Mouse (Mus musculus): Measurements from ENCODE around the gene BC049715. TPM values are rescaled to one million over a fixed set of nuclear protein-coding genes. Genes with fewer than 3 reads are reported as not detected.
A peak's percentile ranks its signal among the peaks of the same experiment; 100 is the strongest.

BC049715 gene
- polyA plus RNA-seq, 1 experiment from 2014 or later = 2.2 TPM

DNA sequence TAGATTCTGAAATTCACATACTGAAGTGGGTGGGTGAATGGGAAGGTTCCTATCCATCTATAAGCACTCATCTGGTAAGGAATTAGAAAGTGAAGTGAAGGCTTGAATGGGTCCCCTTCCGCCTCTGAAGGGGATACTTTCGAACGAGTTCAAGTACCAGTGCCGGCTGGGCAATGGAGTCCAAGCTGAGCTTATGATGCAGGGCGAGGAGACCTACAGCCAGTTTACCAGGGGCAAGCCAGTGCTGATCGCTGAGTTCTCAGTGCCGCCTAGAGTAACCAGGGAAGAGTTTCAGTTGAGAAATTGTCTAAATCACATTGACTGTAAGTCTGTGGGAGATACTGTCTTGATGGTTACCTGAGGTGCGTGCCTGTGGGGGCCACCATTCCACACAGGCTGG is 26.7 kb upstream of the BC049715 start:
- ATAC-seq (ENCODE audit: insufficient number of reproducible peaks, insufficient read depth, low FRiP score, low TSS enrichment) = no peak

DNA sequence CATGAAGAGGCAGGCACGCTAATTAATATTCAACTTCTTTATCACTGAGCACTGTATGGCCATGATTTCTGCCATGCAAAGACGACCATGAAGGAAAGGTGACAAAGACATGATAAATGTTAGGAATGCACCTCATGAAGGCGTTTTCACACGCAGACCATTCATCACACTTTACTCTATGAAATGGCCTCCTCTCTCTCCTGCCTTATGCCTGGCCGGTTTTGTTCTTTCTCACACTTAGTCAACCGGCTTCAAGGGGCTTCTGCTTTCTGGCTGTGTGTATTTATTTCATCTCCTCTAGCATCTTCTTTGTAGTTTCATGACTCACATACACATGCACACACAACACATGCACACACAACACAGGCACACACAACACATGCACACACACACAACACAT is 26.2 kb upstream of the BC049715 start:
- Histone ChIP-seq H3K9me3 (no peaks in the 10 kb centered on the region), H3K9ac (no peak overlapping the region), H3K36me3 (no peaks in the 10 kb centered on the region), H3K27ac (no peak overlapping the region), H3K4me3 (no peak overlapping the region), H3K4me2 (replicated peaks) (no peak overlapping the region), H3K27me3 (no peaks in the 10 kb centered on the region), H3K4me1 (0 out of 2 replicates have a peak, but pooled peaks cover 9% of the 10 kb centered on the region)
- 89% methylated on average over 6 of the region's 6 CpGs for WGBS
- ATAC-seq (ENCODE audit: insufficient number of reproducible peaks, insufficient read depth, low FRiP score, low TSS enrichment) = no peak

More for the DNA sequence above, 26.7 kb upstream of the BC049715 start:
- Histone ChIP-seq H3K9ac (no peak overlapping the region), H3K4me3 (no peak overlapping the region), H3K9me3 (no peaks in the 10 kb centered on the region), H3K27me3 (no peaks in the 10 kb centered on the region), H3K36me3 (no peaks in the 10 kb centered on the region), H3K27ac (no peak overlapping the region), H3K4me1 (0 out of 2 replicates have a peak, but pooled peaks cover 9% of the 10 kb centered on the region), H3K4me2 (replicated peaks) (no peak overlapping the region)
- 90% methylated on average over 8 of the region's 8 CpGs for WGBS

DNA sequence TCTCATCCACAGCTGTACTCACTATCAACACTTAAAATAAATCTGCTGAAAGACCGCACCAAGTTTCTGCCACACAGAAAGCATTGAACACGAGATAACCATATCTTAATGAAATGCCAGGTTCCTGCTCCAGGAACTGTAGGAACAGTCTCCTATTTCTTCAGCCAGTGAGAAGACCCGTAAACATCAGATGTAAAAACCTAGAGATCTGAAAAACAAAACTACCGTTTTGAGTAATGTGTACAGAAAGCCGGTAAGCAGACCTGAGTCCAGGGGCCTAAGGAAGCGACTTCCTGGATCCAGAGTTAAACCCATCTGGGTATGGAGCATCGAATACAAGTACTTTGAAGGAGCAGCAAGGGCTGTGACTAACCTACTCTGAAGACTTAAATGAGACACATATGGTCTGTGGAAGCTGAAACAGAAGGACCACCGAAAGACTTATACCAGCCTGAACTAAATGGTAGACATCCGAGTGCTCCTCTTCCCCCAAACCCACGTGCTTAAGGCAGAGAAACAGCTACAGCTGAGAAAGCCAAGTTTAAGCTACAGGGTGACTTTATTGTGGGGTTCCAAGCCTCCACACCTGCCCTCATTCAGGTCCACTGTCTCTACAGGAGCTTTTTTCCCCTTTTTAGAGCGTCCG is 24.2 kb upstream of the BC049715 start:
- H3K27me3 ChIP-seq = no peaks in the 10 kb centered on the region
- peak overlapping the region; percentile 79 for H3K4me2 ChIP-seq (replicated peaks)
- WGBS = 15% methylated on average over 12 of the region's 12 CpGs
- H3K27ac ChIP-seq = peak overlapping the region; percentile 100
- H3K4me1 ChIP-seq = 0 out of 2 replicates have a peak, but pooled peaks cover 9% of the 10 kb centered on the region
- peak overlapping the region; percentile 66 for H3K4me3 ChIP-seq
- no peaks in the 10 kb centered on the region for H3K36me3 ChIP-seq
- no peaks in the 10 kb centered on the region for H3K9me3 ChIP-seq
- ATAC-seq (ENCODE audit: insufficient number of reproducible peaks, insufficient read depth, low FRiP score, low TSS enrichment) = peak; percentile 0; the same call in 1 of the 2 replicates
- peak overlapping the region; percentile 92 for H3K9ac ChIP-seq

DNA sequence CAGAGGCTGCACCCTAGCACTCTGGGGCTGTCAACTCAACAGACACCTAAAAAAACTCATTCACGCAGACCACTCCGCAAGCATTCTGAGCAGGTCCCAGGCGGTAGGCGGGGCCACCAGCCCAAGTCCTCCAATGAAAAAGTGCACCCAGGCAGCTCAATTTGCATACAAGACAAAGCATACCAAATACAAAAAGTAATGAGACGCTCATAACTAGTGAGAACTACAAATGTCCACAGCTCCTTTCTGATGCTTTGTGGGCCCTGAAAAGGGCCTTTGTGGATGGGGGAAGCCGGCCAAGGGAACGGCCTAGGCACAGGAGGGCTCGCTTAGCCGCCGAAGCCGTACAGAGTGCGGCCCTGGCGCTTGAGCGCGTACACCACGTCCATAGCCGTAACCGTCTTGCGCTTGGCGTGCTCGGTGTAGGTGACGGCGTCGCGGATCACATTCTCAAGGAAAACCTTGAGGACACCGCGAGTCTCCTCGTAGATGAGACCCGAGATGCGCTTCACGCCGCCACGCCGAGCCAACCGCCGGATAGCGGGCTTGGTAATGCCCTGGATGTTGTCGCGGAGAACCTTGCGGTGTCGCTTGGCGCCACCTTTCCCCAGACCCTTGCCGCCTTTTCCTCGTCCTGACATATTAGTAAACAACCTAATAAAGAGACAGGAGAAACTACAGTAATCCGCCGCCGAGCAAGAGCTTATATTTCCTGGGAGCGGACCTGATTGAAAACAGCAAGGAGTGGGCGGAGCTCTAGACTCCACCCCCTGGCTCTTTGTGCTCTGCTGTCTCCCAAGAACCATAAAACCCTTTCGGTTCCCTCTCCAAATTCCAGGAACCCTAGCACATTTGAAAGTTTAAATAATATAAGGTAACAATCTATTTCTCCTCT is 23.4 kb upstream of the BC049715 start, which contains the start of gene Hist4h4:
Gene Hist4h4, minus strand, starts transcription at position 677 of the 895 bp plus-strand sequence.
- under 1% methylated on average over 50 of the region's 50 CpGs for WGBS
- H3K9me3 ChIP-seq = no peaks in the 10 kb centered on the region
- peak within 1 kb of the TSS; percentile 66 for H3K4me3 ChIP-seq
- no peaks in the 10 kb centered on the region for H3K36me3 ChIP-seq
- H3K4me1 ChIP-seq = 0 out of 2 replicates have a peak, but pooled peaks cover 13% of the 10 kb centered on the region
- no peaks in the 10 kb centered on the region for H3K27me3 ChIP-seq
- ATAC-seq (ENCODE audit: insufficient number of reproducible peaks, insufficient read depth, low FRiP score, low TSS enrichment) = peak; percentile 69
- H3K27ac ChIP-seq = peak within 1 kb of the TSS; percentile 100
- H3K4me2 ChIP-seq (replicated peaks) = peak within 1 kb of the TSS; percentile 79
- H3K9ac ChIP-seq = peak within 1 kb of the TSS; percentile 92

DNA sequence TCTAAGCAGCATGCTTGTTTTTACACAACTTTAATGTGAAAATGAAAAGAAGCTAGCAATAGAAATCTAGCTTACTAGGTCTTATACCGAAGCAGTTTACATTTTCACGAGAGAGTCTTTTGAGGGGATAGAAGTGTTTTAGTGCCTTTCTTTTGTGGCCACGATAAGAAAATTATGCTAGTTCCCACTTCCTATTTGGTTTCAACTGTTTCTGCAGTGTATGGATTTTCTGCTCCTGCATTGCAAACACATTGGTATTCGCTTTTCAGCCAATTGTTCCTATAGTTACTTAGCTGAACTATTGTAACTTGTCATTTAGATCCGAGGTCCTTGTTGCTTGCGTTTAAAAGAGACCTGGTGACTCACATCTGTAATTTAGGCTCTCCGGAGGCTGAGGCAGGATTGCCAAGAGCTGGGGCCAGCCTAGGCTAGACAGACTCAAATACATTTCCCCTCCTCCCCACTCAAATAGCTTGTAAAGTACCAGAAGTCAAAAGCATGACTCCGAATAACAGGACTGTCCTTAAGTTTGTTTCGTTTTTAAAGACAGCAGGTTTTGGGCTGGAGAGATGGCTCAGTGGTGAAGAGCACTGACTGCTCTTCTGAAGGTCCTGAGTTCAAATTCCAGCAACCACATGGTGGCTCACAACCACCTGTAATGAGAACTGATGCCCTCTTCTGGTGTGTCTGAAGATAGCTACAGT is 22.6 kb upstream of the BC049715 start:
- Histone ChIP-seq H3K27ac (peak overlapping the region; percentile 100), H3K4me1 (peaks cover 22% of the 10 kb centered on the region; the same call in 1 of the 2 replicates), H3K4me2 (replicated peaks) (peak overlapping the region; percentile 79), H3K9me3 (no peaks in the 10 kb centered on the region), H3K36me3 (no peaks in the 10 kb centered on the region), H3K4me3 (peak overlapping the region; percentile 66), H3K9ac (peak overlapping the region; percentile 28), H3K27me3 (no peaks in the 10 kb centered on the region)
- ATAC-seq (ENCODE audit: insufficient number of reproducible peaks, insufficient read depth, low FRiP score, low TSS enrichment) = no peak
- 38% methylated on average over 9 of the region's 9 CpGs for WGBS

DNA sequence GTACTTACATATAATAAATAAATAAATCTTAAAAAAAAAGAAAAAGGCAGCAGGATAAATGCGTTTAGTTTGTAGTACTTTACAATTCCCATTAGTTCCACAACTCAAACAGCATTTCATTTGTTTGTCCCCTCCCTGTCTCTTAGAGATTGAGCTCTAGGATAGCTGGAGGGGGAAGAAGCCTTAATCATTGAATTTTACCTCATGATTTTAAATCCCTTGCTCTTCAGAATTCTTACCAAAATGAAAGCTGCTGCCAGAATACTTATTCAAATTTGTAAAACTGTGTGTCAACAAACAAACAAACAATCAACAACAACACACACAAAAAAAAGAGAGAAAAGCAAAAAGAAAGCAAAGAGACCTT is 22.0 kb upstream of the BC049715 start:
- no peaks in the 10 kb centered on the region for H3K27me3 ChIP-seq
- ATAC-seq (ENCODE audit: insufficient number of reproducible peaks, insufficient read depth, low FRiP score, low TSS enrichment) = no peak
- H3K4me2 ChIP-seq (replicated peaks) = 0 out of 2 replicates have a peak overlapping the region, but pooled peaks have one; percentile 79
- WGBS = 81% methylated on average over 1 of the region's 1 CpGs
- no peaks in the 10 kb centered on the region for H3K36me3 ChIP-seq
- H3K4me1 ChIP-seq = peaks cover 22% of the 10 kb centered on the region; the same call in 1 of the 2 replicates
- no peak overlapping the region for H3K9ac ChIP-seq
- H3K4me3 ChIP-seq = no peak overlapping the region
- H3K9me3 ChIP-seq = no peaks in the 10 kb centered on the region
- H3K27ac ChIP-seq = no peak overlapping the region

DNA sequence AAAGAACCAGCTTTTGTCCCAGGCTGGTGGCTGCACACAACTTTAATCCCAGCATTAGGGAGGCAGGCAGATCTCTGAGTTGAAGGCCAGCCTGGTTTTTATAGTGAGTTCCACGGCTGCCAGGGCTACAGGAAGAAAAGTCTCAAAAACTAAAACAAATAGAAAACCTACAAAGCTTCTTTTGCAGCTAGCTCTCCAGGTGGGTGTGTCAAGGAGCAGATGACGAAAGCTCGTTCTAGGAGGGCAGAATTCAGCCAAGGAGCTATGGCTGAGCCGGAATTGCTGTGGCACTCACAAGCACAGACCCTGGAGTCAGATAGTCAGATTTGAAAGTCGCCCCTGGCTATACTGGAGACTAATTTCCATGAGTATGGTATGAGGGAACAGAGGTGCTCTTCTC is 20.6 kb upstream of the BC049715 start:
- H3K27ac ChIP-seq = peak overlapping the region; percentile 84; the same call in 1 of the 2 replicates
- 0 out of 2 replicates have a peak, but pooled peaks cover 6% of the 10 kb centered on the region for H3K36me3 ChIP-seq
- no peaks in the 10 kb centered on the region for H3K9me3 ChIP-seq
- WGBS = 62% methylated on average over 5 of the region's 5 CpGs
- no peak for ATAC-seq (ENCODE audit: insufficient number of reproducible peaks, insufficient read depth, low FRiP score, low TSS enrichment)
- no peak overlapping the region for H3K9ac ChIP-seq
- H3K27me3 ChIP-seq = no peaks in the 10 kb centered on the region
- H3K4me2 ChIP-seq (replicated peaks) = peak overlapping the region; percentile 95; the same call in 1 of the 2 replicates
- H3K4me1 ChIP-seq = peaks cover 22% of the 10 kb centered on the region; the same call in 1 of the 2 replicates
- H3K4me3 ChIP-seq = no peak overlapping the region

DNA sequence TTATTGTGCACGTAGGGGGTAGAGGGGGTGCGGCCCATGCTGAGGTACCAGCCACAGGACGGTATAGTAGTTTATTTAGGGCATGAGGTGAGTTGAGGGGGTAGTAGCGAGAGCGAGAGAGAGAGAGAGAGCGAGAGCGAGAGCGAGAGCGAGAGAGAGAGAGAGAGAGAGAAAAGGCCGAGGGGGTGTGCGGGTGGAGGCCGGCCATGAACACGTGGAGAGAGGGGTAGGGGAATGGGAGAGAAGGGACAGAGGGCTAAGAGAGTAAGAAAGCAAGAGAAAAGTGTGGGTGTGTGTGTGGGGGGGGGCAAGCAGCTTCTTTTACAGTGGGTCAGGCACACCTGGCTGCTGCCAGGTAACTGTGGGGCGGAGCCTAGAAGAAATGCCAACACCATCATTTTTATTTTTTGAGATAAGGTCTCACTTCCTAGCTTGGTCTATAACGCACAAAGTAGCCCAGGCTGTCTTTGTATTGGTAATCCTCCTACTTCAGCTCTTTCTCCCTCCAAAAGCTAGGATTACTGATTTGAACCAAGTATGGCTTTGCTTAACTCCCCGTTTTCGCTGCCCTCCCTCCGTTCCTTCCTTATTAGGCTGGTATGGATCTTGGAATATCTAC is 19.9 kb upstream of the BC049715 start:
- Histone ChIP-seq H3K4me1 (peaks cover 22% of the 10 kb centered on the region; the same call in 1 of the 2 replicates), H3K9ac (peak overlapping the region; percentile 28; the same call in 1 of the 2 replicates), H3K9me3 (no peaks in the 10 kb centered on the region), H3K27ac (peak overlapping the region; percentile 84), H3K36me3 (peaks cover 13% of the 10 kb centered on the region; the same call in 1 of the 2 replicates), H3K4me3 (peak overlapping the region; percentile 83), H3K27me3 (no peaks in the 10 kb centered on the region), H3K4me2 (replicated peaks) (peak overlapping the region; percentile 95)
- ATAC-seq (ENCODE audit: insufficient number of reproducible peaks, insufficient read depth, low FRiP score, low TSS enrichment) = no peak
- WGBS = 33% methylated on average over 18 of the region's 18 CpGs

DNA sequence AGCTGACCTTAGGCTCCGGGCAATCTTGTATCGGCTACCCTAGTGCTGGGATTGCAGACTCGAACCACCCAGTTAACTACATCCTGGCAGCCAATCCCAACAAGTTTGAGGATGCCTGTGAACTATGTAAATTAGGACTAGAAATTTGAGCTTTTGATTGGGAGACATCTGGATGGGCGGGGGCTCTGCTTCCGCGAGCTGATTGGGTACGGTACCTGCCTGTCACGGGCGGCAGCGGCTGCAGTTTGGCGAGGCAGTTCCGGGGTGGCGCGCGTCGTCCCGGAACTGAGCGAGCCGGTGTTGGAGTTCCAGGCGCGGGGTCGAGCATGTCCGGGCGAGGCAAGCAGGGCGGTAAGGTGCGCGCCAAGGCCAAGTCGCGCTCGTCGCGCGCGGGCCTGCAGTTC is 19.4 kb upstream of the BC049715 start, which contains the start of gene H2afj:
Gene H2afj, plus strand, starts transcription at position 231 of the 404 bp plus-strand sequence.
- Histone ChIP-seq H3K4me2 (replicated peaks) (peak within 1 kb of the TSS; percentile 95), H3K9me3 (no peaks in the 10 kb centered on the region), H3K4me3 (peak within 1 kb of the TSS; percentile 83), H3K36me3 (peaks cover 18% of the 10 kb centered on the region), H3K4me1 (peaks cover 19% of the 10 kb centered on the region; the same call in 1 of the 2 replicates), H3K27me3 (no peaks in the 10 kb centered on the region), H3K27ac (peak within 1 kb of the TSS; percentile 84), H3K9ac (peak within 1 kb of the TSS; percentile 65)
- under 1% methylated on average over 34 of the region's 34 CpGs for WGBS
- ATAC-seq (ENCODE audit: insufficient number of reproducible peaks, insufficient read depth, low FRiP score, low TSS enrichment) = peak; percentile 88

DNA sequence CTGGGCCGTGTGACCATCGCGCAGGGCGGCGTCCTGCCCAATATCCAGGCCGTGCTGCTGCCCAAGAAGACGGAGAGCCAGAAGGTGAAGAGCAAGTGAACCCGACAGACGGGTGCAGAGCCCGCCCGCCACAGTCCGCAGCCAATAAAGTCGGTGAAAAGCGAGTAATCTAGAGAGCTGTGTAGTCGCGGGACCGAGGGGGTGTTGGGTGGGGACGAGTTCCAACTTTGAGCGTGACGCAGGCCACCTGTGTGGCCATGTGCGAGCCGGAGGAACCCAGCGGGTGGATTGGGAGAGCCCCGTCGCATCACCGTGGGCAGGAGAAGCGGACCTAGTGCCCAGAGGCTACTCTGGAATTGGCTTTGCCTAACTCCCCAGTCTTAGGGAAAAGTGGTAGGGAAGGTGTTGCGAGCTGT is 18.8 kb upstream of the BC049715 start:
- H3K27me3 ChIP-seq = no peaks in the 10 kb centered on the region
- peaks cover 23% of the 10 kb centered on the region for H3K36me3 ChIP-seq
- H3K9ac ChIP-seq = peak overlapping the region; percentile 65
- WGBS = under 1% methylated on average over 28 of the region's 28 CpGs
- H3K4me1 ChIP-seq = peaks cover 13% of the 10 kb centered on the region; the same call in 1 of the 2 replicates
- peak overlapping the region; percentile 83 for H3K4me3 ChIP-seq
- peak overlapping the region; percentile 95 for H3K4me2 ChIP-seq (replicated peaks)
- peak; percentile 6; the same call in 1 of the 2 replicates for ATAC-seq (ENCODE audit: insufficient number of reproducible peaks, insufficient read depth, low FRiP score, low TSS enrichment)
- no peaks in the 10 kb centered on the region for H3K9me3 ChIP-seq
- peak overlapping the region; percentile 46; the same call in 1 of the 2 replicates for H3K27ac ChIP-seq
